Mouse (Mus musculus) ES-E14 (cell line): ENCODE data around the gene Rbm17. TPM values are rescaled to one million over a fixed set of nuclear protein-coding genes. Genes with fewer than 3 reads are reported as not detected.
"Not testable (repeated sequence)": the region's sequence is repeated elsewhere in the genome, so short reads cannot be mapped to it uniquely, and the experiment has no call there.

Source experiments
- DNase-seq: peaks from one replicate; pipeline ENCODE4 v3.0.0-alpha.2; 2013; ENCODE audit warnings: low read depth, low spot score
- H3K27ac ChIP-seq: 2 replicates; pipeline ENCODE4 v1.5.1; 2012; ENCODE audit warnings: low read depth, mild to moderate bottlenecking, low read length, moderate library complexity, mixed read lengths; ENCODE audit not compliant: poor library complexity, insufficient read depth, severe bottlenecking
- H3K36me3 ChIP-seq: 2 replicates; pipeline ENCODE4 v1.6.1; 2012; ENCODE audit warnings: mild to moderate bottlenecking, low read length, moderate library complexity, mixed read lengths; ENCODE audit not compliant: control insufficient read depth, poor library complexity, insufficient read depth, severe bottlenecking
- H3K4me1 ChIP-seq, 2 experiments: fragments of 150-350 bp in 1 of 2; sonication (generic) in 1 of 2; 2 replicates each; pipeline ENCODE4 v1.6.1; 2012; ENCODE audit warnings: low read length in 2 of 2, mild to moderate bottlenecking in 1 of 2, mixed read lengths in 1 of 2; ENCODE audit not compliant: control insufficient read depth in 2 of 2, insufficient read depth in 2 of 2, poor library complexity in 1 of 2
- H3K4me3 ChIP-seq, 2 experiments: fragments of 150-350 bp in 1 of 2; sonication (generic) in 1 of 2; 2 replicates each; pipeline ENCODE4 v1.5.1; 2012; ENCODE audit warnings: low read length in 2 of 2, low read depth in 1 of 2, mild to moderate bottlenecking in 1 of 2, mixed read lengths in 1 of 2; ENCODE audit not compliant: insufficient read depth in 1 of 2, poor library complexity in 1 of 2, severe bottlenecking in 1 of 2
- H3K9ac ChIP-seq: 2 replicates; pipeline ENCODE4 v1.6.1; 2012; ENCODE audit warnings: low read depth, mild to moderate bottlenecking, low read length, mixed read lengths; ENCODE audit not compliant: poor library complexity, insufficient read depth, severe bottlenecking
- H3K9me3 ChIP-seq: fragments of 150-350 bp; sonication (generic); 2 replicates; pipeline ENCODE4 v1.6.1; 2012; ENCODE audit warnings: low read depth, mild to moderate bottlenecking, low read length; ENCODE audit not compliant: control insufficient read depth, insufficient read depth
- CHD2 ChIP-seq: IDR thresholded peaks from 2 replicates; pipeline ENCODE4 v1.6.1; 2014; ENCODE audit warnings: mild to moderate bottlenecking, low read depth, low read length, inconsistent platforms
- HCFC1 ChIP-seq: IDR thresholded peaks from 2 replicates; pipeline ENCODE4 v1.6.1; 2012; ENCODE audit warnings: low read length, inconsistent platforms, borderline replicate concordance; ENCODE audit not compliant: insufficient read depth
- MAFK ChIP-seq: IDR thresholded peaks from 2 replicates; pipeline ENCODE4 v1.6.1; 2014; ENCODE audit warnings: mild to moderate bottlenecking, low read depth, low read length, inconsistent platforms; ENCODE audit not compliant: insufficient read depth
- ZC3H11A ChIP-seq: IDR thresholded peaks from 2 replicates; pipeline ENCODE4 v1.6.1; 2012; ENCODE audit warnings: low read depth, mild to moderate bottlenecking, inconsistent platforms, low read length, borderline replicate concordance
- ZNF384 ChIP-seq: IDR thresholded peaks from 2 replicates; pipeline ENCODE4 v1.6.1; 2012; ENCODE audit warnings: low read depth, low read length, inconsistent platforms
- in situ Hi-C, 2 experiments: fragments of 600-800 bp; cut with MboI; formaldehyde crosslinking; loops; one replicate each; pipeline ENCODE4 v1.15.1; 2025; ENCODE audit warnings: low sequenced_read_pairs in 2 of 2, inconsistent platforms in 1 of 2; ENCODE audit not compliant: unreplicated experiment in 2 of 2
- total RNA-seq: library from RNA; depleted of rRNA; stranded (reverse); fragments of 300-350 nt; gene quantifications from 2 replicates; pipeline ENCODE4 v1.2.3, GENCODE M21; 2012

Gene Rbm17
- total RNA-seq, 1 experiment = 175 TPM

- in situ Hi-C loops = loop anchor here (25.0 kb wide), 1 partner anchor 207 kb away; no protein-coding TSS in a partner anchor
- Histone ChIP-seq H3K4me1 (peaks cover 5 to 7% of the 10 kb centered on the region in 2 experiments), H3K36me3 (no peaks in the 10 kb centered on the region), H3K4me3 (no peak overlapping the region), H3K9me3 (no peaks in the 10 kb centered on the region), H3K27ac (no peak overlapping the region), H3K9ac (no peak overlapping the region)
- TF ChIP-seq ZNF384 (no peak), MAFK (no peak), HCFC1 (no peak), ZC3H11A (no peak), CHD2 (no peak)
- no peak for DNase-seq
Measured at GRCm38 (mm10) chr2:11544342-11544741, 59.6 kb downstream of the Rbm17 start.

- no peak overlapping the region for H3K9ac ChIP-seq
- DNase-seq = no peak
- no peak overlapping the region for H3K27ac ChIP-seq
Measured at GRCm38 (mm10) chr2:11543158-11543557, 60.8 kb downstream of the Rbm17 start.

GRCm38 (mm10) chr2:11542640-11543039 is 61.3 kb downstream of the Rbm17 start:
- Histone ChIP-seq H3K36me3 (no peaks in the 10 kb centered on the region), H3K9me3 (no peaks in the 10 kb centered on the region), H3K9ac (no peak overlapping the region), H3K27ac (no peak overlapping the region), H3K4me3 (no peak overlapping the region), H3K4me1 (peaks cover 5 to 7% of the 10 kb centered on the region in 2 experiments)
- TF ChIP-seq HCFC1 = no peak
- TF ChIP-seq ZNF384 = no peak
- no peak for TF ChIP-seq CHD2
- TF ChIP-seq ZC3H11A = no peak
- no peak for TF ChIP-seq MAFK
- in situ Hi-C loops = loop anchor here (25.0 kb wide), 1 partner anchor 205 kb away; no protein-coding TSS in a partner anchor
- no peak for DNase-seq

More at GRCm38 (mm10) chr2:11543158-11543557, 60.8 kb downstream of the Rbm17 start:
- Histone ChIP-seq H3K4me3 (no peak overlapping the region), H3K4me1 (peaks cover 5 to 7% of the 10 kb centered on the region in 2 experiments), H3K9me3 (no peaks in the 10 kb centered on the region), H3K36me3 (no peaks in the 10 kb centered on the region)
- TF ChIP-seq ZC3H11A = no peak
- in situ Hi-C loops = loop anchor here (25.0 kb wide), 1 partner anchor 206 kb away; no protein-coding TSS in a partner anchor

GRCm38 (mm10) chr2:11542121-11542520 is 61.8 kb downstream of the Rbm17 start:
- in situ Hi-C loops = loop anchor here (25.0 kb wide), 1 partner anchor 205 kb away; no protein-coding TSS in a partner anchor
- TF ChIP-seq HCFC1 (no peak), ZNF384 (no peak), ZC3H11A (no peak), CHD2 (no peak), MAFK (no peak)
- DNase-seq = no peak
- Histone ChIP-seq H3K9ac (no peak overlapping the region), H3K4me3 (no peak overlapping the region), H3K4me1 (peaks cover 5 to 7% of the 10 kb centered on the region in 2 experiments), H3K9me3 (no peaks in the 10 kb centered on the region), H3K27ac (no peak overlapping the region), H3K36me3 (no peaks in the 10 kb centered on the region)

GRCm38 (mm10) chr2:11541528-11541927 is 62.4 kb downstream of the Rbm17 start:
- not testable (repeated sequence) for H3K36me3 ChIP-seq, DNase-seq, H3K27ac ChIP-seq, H3K9ac ChIP-seq, H3K4me3 ChIP-seq, H3K4me1 ChIP-seq, H3K9me3 ChIP-seq
- in situ Hi-C loops = loop anchor here (25.0 kb wide), 1 partner anchor 204 kb away; no protein-coding TSS in a partner anchor
